Mouse (Mus musculus) left cerebral cortex, adult 18-20 months (tissue): ENCODE data around the gene Prr29. TPM values are rescaled to one million over a fixed set of nuclear protein-coding genes. Genes with fewer than 3 reads are reported as not detected.
"Not testable (repeated sequence)": the region's sequence is repeated elsewhere in the genome, so short reads cannot be mapped to it uniquely, and the experiment has no call there.

ENCODE experiments used
- DNase-seq, 2 experiments: peaks; one replicate each; pipeline ENCODE4 v3.0.0; 2021 to 2022; ENCODE audit warnings: low spot score in 2 of 2, mixed read lengths in 1 of 2
- long read RNA-seq, 2 experiments: library from polyadenylated mRNA; stranded (forward); transcript quantifications; one replicate each; pipeline ENCODE4 v2.0.0; 2021
- total RNA-seq, 2 experiments: library from RNA; stranded (reverse); gene quantifications; 2 replicates each; pipeline ENCODE4 v1.2.3; 2021

Prr29 gene
- total RNA-seq: not detected
- long read RNA-seq, experiment 1: 0 reads
- long read RNA-seq, experiment 2: 0 reads

DNA sequence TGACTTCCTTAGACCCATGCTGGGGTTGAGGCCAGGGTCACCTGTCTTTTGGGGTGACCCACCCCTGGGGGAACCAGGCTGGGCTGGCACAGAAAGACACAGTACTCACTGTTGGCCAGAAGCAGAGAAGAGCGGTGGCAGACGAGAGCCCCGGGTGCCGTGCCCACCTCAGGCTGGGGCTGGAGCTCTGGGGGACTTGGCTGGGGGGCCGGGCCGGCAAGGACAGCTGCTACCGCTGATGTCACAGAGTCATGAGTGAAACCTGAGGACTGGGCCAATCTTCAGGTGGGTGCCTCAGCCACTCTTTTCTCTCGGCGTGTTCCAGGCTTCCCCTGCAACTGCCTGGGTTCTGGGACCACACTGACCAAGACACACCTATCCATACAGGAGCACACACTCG is at the start of gene Prr29:
Prr29 (plus strand) TSS at position 107 of the 400 bp plus-strand sequence.
- DNase-seq: no peak

DNA sequence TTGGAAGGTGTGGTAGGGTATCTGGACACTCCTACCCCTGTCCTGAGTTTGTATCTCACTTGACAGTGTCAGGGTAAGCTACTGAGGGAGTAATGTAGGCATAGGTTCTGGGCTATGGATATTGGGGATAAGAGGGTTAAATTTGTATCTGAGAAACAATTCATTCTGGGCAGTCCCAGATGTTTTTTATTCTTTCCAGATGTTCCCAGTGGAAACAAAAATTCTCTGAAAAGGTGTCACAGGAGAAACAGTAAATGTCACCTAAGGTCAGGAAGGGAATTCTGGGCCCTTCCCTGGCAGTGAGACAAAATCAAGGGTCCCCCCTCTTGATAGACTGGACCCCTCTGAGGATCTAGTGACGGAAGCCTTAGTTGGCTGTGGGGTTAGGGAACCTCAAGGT is 48.9 kb upstream of the Prr29 start:
- DNase-seq: no peak

DNA sequence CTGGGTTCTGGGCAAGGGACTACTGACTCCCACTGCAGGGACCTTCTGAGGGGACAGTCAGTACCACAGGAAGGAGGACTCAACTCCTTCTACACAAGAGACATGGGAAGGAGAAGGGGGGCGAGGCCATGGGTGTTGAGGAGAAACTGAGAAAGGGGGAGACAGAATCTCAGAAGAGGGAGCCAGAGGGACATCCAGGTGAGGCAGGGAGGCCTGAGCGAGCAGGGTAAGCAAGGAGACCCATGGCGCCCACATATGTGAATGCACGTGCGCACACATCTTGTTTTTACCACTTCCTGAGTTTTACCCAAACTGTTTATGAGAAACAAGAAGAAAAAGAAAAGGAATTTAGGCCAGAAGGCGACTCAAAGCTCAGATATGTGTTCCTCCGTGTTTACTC is 47.5 kb upstream of the Prr29 start:
- DNase-seq: no peak

DNA sequence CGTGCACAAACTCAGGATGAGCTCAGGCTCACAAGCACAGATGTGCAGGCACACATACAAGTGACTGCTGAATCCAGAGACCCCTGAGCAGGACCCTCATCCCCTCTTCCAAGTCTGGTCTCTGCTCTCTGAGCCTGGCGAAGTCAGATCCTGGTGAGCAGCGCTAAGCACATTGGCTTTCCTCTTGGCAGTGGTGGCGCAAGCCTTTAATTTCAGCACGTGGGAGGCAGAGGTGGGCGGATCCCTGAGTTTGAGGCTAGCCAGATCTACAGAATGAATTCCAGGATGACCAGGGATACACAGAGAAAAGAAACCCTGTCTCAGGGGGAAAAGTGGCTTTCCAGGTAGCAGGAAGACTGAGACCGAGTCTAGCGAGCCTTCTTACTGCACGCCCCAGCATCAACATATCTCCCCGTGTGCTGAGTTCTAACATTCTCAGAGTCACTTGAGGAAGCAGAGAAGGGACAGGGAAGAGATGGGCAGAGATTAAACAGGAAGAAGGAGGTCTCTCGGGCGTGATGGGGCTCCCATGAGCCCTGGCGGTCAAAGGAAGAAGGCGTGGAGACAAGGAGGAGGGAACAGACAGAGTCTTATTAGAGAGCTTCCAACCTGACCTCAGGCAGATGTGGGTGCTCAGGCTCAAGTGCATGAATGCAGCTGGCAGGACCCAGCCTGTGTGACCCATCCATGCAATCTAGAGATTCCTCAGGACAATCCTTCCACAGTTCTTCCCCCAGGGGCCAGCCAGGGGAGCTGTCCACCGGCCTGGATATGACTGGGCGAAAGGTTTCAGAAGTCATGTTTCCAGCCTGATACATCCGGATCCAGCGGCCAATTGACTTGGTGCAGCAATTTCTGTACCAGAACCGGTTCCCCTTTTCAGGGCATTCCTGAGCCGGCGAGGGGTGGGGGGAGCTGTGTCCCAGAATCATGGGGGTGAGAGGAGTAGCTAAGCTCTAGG is 46.6 kb upstream of the Prr29 start:
- DNase-seq: peak; percentile 25 to 49

DNA sequence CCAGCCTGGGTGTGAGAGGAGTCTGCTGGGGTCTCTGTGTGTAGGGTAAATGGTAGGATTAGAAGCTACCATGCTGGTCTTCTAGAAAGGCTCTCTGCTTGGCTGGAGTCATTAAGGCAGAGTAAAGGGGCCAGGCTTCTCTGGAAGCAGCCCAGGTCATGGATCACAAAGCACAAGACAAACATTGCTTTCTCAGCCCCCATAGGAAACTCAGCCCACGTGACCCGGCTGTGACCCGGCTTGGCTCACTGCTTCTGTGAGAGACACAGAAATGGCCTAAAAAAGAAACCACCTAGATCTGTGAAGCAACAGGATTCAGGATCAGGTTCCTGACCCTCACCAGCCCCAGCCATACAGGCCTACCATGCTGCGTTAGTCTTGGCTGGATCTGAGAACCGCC is 40.4 kb upstream of the Prr29 start:
- DNase-seq: no peak

DNA sequence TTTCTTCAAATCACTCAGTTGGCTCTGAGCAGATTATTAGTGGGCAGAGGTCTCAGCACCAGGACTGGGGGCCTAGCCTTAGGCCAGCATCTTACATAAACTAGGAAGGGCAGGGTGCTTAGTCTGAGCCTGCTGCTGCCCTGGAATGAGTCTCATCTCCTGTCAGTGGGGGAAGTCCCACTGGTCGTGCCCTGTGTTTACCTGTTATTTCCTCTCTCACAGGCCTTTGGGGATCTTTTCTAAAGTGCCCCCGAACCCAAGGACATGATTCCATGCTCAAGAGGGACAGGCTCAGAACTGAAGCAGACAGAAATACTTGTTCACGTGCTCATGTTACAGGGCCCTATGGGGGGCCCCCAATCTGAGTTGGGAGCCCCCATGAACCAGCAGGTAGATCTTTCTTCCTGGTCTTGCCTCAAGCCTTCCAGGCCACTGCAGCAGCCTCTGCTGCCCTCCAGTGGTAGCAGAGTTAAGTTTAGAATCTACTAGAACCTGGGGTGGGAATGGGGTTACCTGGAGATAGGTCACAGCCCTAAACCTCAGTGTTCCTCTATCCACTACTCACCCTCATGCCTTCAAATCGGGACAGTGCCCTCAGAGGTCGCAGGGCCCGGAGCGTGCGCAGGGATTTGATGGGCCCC is 39.6 kb upstream of the Prr29 start:
- DNase-seq: peak; percentile 62 to 72

DNA sequence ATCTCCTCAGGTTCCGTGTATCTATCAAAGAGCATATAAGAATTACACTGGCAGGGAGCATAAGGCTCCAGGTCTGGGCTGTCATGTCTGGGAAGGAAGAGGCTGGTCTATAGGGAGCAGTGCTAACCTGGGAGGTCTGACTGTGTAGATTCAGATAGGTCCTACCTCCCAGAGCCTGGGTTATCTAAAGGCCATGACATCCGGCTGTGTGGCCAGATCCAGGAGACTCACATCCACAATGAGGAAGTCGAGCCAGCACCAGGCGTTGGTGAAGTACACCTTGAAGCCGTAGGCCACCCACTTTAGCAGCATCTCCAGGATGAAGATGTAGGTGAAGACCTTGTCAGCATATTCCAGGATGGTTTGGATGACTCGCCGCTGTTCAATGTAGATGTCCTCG is 38.8 kb upstream of the Prr29 start:
- no peak for DNase-seq

DNA sequence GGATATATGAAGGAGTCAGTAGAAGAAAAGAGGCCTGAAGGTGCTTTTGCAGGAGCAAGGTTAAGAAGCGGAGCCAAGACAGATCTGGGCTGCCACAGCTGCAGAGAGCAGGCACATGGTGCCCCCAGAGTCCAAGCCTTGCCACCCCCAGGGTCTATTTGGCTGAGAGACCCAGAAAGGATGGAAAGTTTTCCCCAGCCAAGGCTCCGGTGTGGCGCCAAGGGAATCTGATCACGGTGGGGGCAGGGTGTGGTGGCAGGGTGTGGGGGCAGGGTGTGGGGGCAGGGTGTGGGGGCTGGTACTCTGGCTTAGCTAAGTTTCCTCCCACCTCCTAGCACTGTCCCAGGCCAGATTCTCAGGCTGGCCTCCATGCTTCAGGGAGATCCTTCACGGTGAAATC is 36.8 kb upstream of the Prr29 start:
- DNase-seq: no peak

DNA sequence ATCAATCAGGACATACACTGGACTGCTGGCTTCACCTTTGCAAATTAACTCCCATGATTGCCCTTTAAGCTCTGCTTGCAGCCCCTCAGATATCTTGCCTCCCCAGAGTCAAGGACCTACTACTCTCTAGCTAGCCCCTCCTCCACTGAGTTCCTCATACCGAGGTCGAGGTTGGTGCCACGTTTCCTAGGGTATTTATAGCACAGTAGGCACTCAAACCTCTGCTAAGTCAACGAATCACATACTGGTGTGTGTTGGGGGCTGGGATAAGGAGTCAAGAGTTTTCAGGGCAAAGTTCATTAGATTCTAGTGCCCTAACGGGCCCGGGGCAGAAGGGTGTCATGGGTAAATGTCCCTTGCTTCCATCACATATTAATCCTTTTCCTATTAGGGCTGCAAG is 36.1 kb upstream of the Prr29 start:
- no peak for DNase-seq

DNA sequence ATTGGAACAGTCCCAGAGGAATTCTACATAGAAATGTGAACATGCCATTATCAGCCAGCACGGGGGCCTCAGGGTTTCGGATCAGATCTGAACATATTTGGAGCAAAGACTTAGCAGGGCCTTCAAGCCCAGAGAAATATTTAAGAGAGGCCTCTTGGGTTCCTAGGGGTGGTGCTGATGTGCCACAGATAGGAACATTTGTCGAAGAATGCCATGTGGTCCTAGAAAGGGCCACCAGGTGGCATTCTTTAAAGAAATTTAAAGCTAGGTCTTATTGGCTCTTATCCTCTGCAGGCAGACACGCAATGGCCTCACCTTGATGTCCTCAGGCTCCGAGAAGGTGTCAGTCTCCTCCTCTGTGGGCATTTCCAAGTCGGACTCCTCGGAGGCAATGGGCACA is 35.6 kb upstream of the Prr29 start:
- DNase-seq: no peak

DNA sequence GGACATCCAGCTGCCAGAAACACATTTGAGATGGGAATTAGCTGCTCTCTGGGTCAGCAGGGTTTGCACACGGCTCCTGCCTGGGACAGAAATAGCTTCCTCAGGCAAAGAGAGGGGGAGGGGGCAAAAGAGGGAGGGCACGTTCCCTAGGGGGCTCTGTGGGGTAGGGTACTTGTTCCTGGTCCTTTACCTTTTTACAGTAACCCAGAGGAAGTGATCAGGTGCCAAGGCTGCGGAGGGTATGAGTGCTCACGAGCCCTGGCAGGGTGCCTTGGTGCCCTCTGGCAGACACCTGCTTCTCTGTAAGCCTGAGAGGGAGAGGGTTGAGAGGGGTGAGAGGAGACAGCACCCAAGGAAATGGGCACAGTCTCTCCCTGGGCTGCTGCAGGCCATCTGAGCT is 32.8 kb upstream of the Prr29 start:
- no peak for DNase-seq

DNA sequence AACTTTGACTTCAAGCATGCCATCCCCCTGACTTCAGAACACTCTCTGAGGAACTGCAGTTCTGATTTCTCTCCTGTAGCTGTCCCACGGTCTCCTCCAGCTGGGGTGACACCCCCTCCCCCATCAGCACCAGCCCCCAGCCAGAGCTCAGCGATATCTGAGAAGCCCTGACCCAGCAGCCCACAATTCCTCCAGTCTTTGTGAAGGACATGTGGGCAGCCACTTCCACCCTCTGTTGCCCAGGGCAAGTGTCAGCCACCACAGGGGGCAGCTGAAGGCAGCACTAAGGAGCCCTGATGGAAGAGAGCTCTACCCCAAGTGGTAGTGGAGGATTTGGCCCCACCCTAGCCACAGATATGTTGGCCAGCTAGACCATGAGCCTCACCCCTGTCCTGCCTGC is 31.2 kb upstream of the Prr29 start:
- DNase-seq: no peak

DNA sequence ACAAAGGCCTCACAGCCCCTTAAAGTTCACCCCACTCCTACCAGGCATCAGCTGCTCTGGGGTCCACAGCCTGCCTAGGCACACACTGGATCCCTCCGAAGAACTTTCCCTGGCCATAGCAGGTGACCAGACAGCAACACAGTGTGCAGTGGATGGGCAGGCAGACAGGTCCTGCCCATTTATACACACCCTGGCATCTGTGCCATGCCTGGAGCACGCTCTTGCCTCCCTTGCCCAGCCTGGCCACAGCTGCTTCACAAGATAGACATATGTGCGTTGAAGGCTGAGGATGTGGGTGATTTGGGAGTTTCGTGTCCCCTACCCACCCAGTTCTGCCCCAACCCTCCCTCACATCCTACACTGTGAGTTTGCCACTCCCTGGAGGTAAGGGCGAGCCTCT is 27.2 kb upstream of the Prr29 start:
- no peak for DNase-seq

DNA sequence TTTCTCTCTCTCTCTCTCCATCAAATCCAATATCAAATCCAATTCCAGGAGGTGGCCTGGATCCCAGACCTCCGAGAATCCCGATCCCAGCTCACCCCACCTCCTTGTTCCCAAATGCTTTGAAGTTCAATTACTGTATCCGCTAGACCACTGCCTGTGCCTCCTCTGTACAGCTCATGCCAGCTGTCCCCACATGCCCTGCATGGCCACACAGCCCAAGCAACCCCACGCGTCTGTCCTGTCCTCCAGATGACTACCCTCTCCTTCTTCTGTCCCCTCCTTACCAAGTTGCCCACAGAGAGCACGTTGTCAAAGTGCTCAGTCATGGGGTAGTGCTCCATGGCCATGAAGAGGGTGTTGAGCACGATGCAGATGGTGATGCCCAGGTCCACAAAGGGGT is 26.4 kb upstream of the Prr29 start:
- no peak for DNase-seq

DNA sequence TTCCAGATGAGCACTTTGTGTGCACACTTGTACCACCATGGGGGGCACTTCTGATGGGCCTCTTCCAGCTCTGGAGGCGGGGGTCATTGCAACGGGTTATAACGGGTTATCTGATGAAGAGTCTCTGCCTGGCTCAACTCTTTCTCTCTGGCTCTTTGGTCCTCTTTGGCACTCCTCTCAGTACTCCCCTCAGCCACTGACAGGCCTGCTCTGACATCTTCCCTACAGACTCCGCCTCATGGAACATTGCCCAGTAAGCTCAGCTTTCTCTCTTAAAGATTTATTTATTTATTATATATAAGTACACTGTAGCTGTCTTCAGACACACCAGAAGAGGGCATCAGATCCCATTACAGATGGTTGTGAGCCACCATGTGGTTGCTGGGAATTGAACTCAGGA is 25.9 kb upstream of the Prr29 start:
- not testable (repeated sequence) for DNase-seq

DNA sequence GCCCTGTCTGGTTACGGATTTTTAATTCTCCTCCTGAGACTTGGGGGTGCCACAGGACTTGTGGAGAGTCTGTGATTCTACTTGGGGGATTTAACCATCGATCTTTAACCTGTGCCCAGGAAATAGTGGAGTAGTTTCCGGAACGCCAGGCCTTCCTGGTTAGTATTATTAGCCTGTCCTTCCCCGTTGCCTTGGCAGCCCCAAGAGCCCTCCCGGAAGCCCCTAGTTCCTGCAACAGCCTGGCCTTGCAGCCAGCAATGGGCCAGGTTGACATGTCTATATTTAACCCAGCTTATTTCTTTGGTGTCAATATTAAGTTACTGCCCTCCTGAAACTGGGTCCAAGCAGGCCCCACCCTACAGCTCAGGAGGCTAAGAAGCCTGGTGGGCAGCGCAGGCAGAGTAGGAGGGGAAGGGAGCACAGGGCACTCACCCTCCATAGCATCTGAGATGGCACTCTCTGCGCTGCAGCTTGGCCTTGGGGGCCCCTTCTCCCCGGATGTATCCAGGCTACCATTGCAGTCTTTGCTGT is 24.2 kb upstream of the Prr29 start:
- no peak for DNase-seq

DNA sequence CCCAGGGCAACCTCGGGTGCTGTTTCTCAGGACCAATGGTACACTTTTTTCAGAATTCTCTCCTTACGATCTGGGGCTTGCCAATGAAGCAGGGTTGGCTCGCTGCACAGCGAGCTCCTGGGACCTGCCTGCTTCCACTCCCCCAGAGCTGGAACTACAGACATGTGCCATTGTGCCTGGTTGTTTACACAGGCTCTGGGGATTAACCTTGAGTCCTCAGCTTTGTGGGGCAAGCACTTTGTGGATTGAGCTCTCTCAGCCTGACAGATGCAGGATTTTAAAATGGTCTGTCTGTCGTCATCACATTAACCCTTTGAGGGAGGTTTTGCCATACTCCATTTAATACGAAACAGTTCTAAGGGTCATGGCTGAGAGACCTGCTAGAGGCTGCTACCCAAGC is 20.4 kb upstream of the Prr29 start:
- DNase-seq: no peak

DNA sequence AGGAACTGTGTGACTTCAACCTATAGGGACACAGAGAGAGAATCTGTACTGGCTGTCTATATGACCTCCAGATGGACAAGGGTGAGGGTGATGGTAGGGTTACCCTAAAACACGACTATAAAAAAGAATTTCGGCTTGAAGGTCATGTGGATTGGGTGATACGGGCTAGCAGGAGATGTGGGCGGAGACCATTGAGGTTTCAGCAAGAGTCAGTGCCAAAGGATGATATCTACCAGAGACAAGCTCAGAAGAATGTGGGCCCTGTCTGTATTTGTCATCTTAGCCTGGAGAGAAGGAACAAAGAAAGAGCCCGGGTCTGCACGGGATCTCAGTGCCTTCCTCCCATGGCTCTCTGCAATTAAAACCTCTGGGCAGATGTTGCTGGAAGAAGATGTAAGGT is 15.5 kb upstream of the Prr29 start:
- DNase-seq: no peak

DNA sequence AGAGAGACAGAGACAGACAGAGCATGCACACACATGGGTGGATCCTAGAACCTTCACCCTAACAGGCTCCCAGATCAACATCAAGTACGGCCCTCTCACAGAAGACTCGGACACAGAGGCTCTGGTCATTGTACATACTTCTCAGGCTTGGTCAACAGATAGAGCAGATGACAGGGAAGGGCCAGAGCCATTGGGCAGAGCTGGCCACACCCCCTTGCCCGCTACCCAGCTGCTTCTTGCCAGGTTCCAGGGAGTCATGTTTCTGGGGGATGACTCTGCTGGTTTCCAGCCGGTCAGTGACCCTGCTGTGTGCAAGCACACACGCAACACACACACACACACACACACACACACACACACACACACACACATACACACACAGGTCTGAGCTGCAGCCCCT is 14.4 kb upstream of the Prr29 start:
- no peak for DNase-seq

DNA sequence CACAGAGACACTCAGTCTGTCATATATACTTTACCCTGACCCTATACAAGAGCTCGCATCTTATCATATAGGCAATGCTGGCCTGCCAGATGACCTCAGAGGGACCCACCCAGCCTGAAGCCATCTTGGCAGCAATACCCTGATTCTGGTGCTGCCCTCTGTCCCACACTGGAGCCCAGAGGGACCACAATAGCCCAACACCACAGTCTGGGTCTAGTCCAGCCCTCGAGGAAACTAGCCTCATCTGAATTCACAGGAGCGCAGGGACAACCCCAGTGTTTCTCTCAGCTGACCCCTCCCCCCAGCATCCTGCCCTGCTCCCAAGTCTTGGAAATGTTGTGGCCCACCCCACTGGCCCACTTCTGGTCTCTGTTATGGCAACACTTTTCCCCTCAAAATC is 14.0 kb upstream of the Prr29 start:
- no peak for DNase-seq

DNA sequence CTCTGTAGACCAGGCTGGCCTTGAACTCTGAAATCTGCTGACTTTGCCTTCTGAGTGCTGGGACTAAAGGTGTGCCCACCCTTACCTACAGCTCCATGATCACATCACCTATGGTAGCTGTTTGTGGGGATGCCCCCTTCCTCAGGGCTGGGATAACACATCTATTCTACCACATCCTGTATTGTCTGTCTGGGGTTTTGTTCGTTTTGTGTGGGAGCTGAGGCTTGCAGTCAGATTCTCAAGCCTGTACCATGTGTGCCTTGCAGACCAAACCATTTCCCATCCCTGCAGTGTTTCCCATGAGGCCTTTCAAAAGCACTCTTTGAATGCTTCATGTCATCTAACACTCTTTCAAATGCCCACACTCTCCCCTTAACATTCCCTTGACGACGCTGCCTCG is 13.3 kb upstream of the Prr29 start:
- no peak for DNase-seq

DNA sequence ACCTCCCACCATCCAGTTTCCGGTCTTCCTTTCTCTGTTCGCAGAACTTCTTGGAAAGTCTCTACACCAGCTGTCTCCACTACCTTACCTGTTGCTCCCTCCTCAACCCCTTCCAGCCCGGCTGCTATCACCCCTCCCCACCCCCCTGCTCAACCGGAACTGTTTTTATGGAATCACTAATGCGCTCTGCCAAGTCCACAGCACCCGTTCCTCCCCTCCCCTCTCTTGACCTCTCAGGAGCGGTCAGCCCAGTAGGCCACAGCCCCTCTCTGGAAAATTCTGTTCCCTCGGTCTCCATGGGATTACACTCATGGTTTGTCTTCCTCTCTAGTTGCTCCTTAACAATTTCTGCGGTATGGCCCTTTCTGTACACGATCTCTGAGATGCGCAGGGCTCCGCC is 12.1 kb upstream of the Prr29 start, which contains the start of gene Scn4a:
Scn4a (minus strand) TSS at position 101 of the 400 bp plus-strand sequence.
- DNase-seq: no peak
